Mouse (Mus musculus): ENCODE results near the gene Zfp652. TPM values are rescaled to one million over a fixed set of nuclear protein-coding genes. Genes with fewer than 3 reads are reported as not detected.

The Zfp652 gene
- polyA plus RNA-seq, 1 experiment: 93.0 TPM

DNA sequence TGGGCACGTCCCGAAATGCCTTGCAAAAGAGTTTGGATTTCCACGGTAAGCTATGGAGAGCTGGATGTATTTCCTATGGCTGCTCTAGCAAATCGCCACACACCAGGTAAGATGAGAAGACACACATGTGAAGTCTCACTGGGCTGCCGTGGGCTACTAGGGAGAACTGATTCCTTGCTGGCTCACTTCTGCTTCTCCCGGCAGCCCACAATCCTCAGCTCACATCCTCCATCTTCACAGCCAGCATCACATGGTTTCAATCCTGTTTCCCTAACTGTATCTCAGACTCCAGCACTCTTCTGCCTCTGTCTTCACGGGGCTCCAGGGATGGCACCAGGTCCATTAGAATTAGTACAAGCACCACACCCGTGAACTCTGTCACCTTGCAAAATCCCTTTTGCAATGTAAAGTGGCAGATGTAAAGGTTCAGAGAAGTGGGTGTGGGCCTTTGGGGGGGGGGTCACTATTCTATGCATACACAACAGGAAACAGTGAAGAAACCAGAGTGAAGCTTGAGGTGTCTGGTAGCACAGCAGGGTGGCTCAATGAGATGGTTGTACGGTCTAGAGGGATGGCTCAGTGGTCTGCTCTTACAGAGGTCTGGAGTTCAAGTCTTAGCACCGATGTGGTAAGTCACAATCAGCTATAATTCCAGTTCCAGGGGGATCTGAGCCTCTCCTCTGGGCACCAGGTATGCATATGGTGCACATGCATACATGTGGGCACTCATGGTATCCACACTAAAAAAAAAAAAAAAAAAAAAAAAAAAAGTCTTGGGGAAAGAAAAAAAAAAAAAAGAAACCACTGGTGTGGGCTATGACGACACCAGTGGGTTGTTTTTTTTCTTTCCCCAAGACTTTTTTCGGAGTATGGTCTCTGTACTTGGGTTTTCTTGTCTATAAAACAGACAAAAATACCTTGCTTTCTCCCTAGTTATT is 8.2 kb upstream of the Zfp652 start:
- Histone ChIP-seq H3K27ac (ENCODE audit: insufficient read depth, low read depth, low read length) (no peak overlapping the region), H3K4me3 (ENCODE audit: insufficient read depth, low read depth, low read length) (no peak overlapping the region), H3K4me1 (ENCODE audit: control insufficient read depth, insufficient read depth, low read length) (no peaks in the 10 kb centered on the region)
- no peak for TF ChIP-seq POLR2A (IDR thresholded peaks at IDR 0.05; ENCODE audit: insufficient read depth, low read depth, low read length)
- TF ChIP-seq CTCF (IDR thresholded peaks at IDR 0.05; ENCODE audit: insufficient read depth, low read depth, low read length): no peak
- 91% methylated on average over 12 of the region's 12 CpGs for WGBS

DNA sequence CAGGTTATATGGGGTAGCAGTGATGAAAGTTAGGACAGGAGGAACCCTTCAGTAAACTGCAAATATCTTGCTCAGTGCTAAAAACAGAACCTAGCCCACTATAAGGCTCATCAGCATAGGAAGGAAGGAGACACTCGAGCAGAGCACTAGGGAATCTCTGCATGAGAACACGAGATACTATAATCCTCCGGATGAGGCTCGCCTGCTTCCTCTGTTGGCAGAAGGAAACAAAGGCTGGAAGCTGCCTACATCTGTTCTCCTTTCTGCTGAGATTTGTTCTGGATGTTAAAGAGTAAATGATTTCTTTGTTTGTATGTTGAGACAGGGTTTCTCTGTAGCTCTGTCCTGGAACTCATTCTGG is 7.5 kb upstream of the Zfp652 start:
- no peak overlapping the region for H3K27ac ChIP-seq (ENCODE audit: insufficient read depth, low read depth, low read length)
- H3K4me1 ChIP-seq (ENCODE audit: control insufficient read depth, insufficient read depth, low read length): no peaks in the 10 kb centered on the region
- WGBS: 64% methylated on average over 4 of the region's 4 CpGs
- TF ChIP-seq POLR2A (IDR thresholded peaks at IDR 0.05; ENCODE audit: insufficient read depth, low read depth, low read length) (no peak), CTCF (IDR thresholded peaks at IDR 0.05; ENCODE audit: insufficient read depth, low read depth, low read length) (no peak)
- H3K4me3 ChIP-seq (ENCODE audit: insufficient read depth, low read depth, low read length): no peak overlapping the region

GRCm38 (mm10) chr11:95709534-95710040 is 2.9 kb upstream of the Zfp652 start:
- WGBS: 89% methylated on average over 6 of the region's 6 CpGs
- H3K27ac ChIP-seq (ENCODE audit: insufficient read depth, low read depth, low read length): no peak overlapping the region
- no peak overlapping the region for H3K4me3 ChIP-seq (ENCODE audit: insufficient read depth, low read depth, low read length)
- TF ChIP-seq CTCF (IDR thresholded peaks at IDR 0.05; ENCODE audit: insufficient read depth, low read depth, low read length) (no peak), POLR2A (IDR thresholded peaks at IDR 0.05; ENCODE audit: insufficient read depth, low read depth, low read length) (no peak)
- peaks cover 2% of the 10 kb centered on the region for H3K4me1 ChIP-seq (ENCODE audit: control insufficient read depth, insufficient read depth, low read length)

- H3K4me1 ChIP-seq (ENCODE audit: control insufficient read depth, insufficient read depth, low read length): peaks cover 2% of the 10 kb centered on the region
- 83% methylated on average over 7 of the region's 7 CpGs for WGBS
- TF ChIP-seq CTCF (IDR thresholded peaks at IDR 0.05; ENCODE audit: insufficient read depth, low read depth, low read length): no peak
- TF ChIP-seq POLR2A (IDR thresholded peaks at IDR 0.05; ENCODE audit: insufficient read depth, low read depth, low read length): no peak
- no peak overlapping the region for H3K27ac ChIP-seq (ENCODE audit: insufficient read depth, low read depth, low read length)
- no peak overlapping the region for H3K4me3 ChIP-seq (ENCODE audit: insufficient read depth, low read depth, low read length)
These were observed 2.0 kb upstream of the Zfp652 start for GRCm38 (mm10) chr11:95710478-95710877.

GRCm38 (mm10) chr11:95712085-95712562 is 349 bp upstream of the Zfp652 start:
- H3K27ac ChIP-seq (ENCODE audit: insufficient read depth, low read depth, low read length): peak overlapping the region; percentile 95
- peaks cover 5% of the 10 kb centered on the region for H3K4me1 ChIP-seq (ENCODE audit: control insufficient read depth, insufficient read depth, low read length)
- H3K4me3 ChIP-seq (ENCODE audit: insufficient read depth, low read depth, low read length): peak overlapping the region; percentile 59
- TF ChIP-seq CTCF (IDR thresholded peaks at IDR 0.05; ENCODE audit: insufficient read depth, low read depth, low read length) (no peak), POLR2A (IDR thresholded peaks at IDR 0.05; ENCODE audit: insufficient read depth, low read depth, low read length) (no peak)
- WGBS: 15% methylated on average over 12 of the region's 12 CpGs

GRCm38 (mm10) chr11:95713225-95713810 is 845 bp downstream of the Zfp652 start:
- Histone ChIP-seq H3K4me3 (ENCODE audit: insufficient read depth, low read depth, low read length) (peak overlapping the region; percentile 59), H3K4me1 (ENCODE audit: control insufficient read depth, insufficient read depth, low read length) (peaks cover 5% of the 10 kb centered on the region), H3K27ac (ENCODE audit: insufficient read depth, low read depth, low read length) (peak overlapping the region; percentile 26)
- TF ChIP-seq POLR2A (IDR thresholded peaks at IDR 0.05; ENCODE audit: insufficient read depth, low read depth, low read length): no peak
- WGBS: under 1% methylated on average over 49 of the region's 49 CpGs

- WGBS: under 1% methylated on average over 13 of the region's 13 CpGs
- peaks cover 5% of the 10 kb centered on the region for H3K4me1 ChIP-seq (ENCODE audit: control insufficient read depth, insufficient read depth, low read length)
- peak overlapping the region; percentile 26; the same call in 1 of the 2 replicates for H3K27ac ChIP-seq (ENCODE audit: insufficient read depth, low read depth, low read length)
- no peak for TF ChIP-seq CTCF (IDR thresholded peaks at IDR 0.05; ENCODE audit: insufficient read depth, low read depth, low read length)
- no peak for TF ChIP-seq POLR2A (IDR thresholded peaks at IDR 0.05; ENCODE audit: insufficient read depth, low read depth, low read length)
- H3K4me3 ChIP-seq (ENCODE audit: insufficient read depth, low read depth, low read length): peak overlapping the region; percentile 59
These were observed 1.4 kb downstream of the Zfp652 start for GRCm38 (mm10) chr11:95713811-95714241.

DNA sequence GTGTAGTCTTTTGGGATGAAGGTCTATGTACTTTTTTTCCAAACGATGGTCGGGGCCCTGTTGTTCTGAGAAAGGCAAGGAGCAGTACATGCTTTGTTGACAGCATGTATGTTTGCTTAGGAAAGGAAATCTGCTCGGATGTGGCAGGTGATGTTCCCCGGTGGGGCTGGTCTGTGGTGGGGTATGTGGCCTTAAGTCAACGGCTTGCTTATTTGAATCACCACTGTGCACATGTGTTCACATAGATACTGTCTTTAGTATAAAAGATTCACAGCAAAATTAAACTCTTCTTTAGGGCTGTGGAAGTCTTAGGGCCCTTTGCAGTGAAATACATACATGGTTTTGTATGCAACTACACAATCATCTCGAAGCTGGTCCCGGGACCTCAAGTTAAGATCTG is 1.9 kb downstream of the Zfp652 start:
- Histone ChIP-seq H3K4me3 (ENCODE audit: insufficient read depth, low read depth, low read length) (peak overlapping the region; percentile 59), H3K4me1 (ENCODE audit: control insufficient read depth, insufficient read depth, low read length) (peaks cover 5% of the 10 kb centered on the region), H3K27ac (ENCODE audit: insufficient read depth, low read depth, low read length) (no peak overlapping the region)
- TF ChIP-seq CTCF (IDR thresholded peaks at IDR 0.05; ENCODE audit: insufficient read depth, low read depth, low read length) (no peak), POLR2A (IDR thresholded peaks at IDR 0.05; ENCODE audit: insufficient read depth, low read depth, low read length) (no peak)
- WGBS: 18% methylated on average over 7 of the region's 7 CpGs

DNA sequence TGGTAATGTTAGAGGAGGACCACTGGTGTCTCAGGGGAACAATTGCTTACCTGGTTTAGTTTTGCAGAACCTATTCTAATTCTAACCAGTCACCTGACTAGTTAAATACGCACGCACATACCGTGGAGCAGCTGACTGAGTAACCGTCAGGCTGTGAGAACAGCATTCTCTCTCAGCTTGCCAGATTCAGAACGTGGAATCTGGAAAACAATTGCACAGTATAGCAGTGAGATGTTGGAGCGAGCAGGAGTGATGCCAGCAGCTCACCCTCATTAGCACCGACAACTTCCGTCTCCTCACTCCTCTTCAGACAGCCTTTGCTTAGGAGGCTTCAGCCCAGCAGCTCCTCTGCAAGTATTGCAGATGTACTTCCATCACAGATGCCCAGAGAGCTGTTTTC is 3.7 kb downstream of the Zfp652 start:
- H3K4me3 ChIP-seq (ENCODE audit: insufficient read depth, low read depth, low read length): no peak overlapping the region
- peaks cover 5% of the 10 kb centered on the region for H3K4me1 ChIP-seq (ENCODE audit: control insufficient read depth, insufficient read depth, low read length)
- WGBS: 28% methylated on average over 8 of the region's 8 CpGs
- H3K27ac ChIP-seq (ENCODE audit: insufficient read depth, low read depth, low read length): no peak overlapping the region
- no peak for TF ChIP-seq POLR2A (IDR thresholded peaks at IDR 0.05; ENCODE audit: insufficient read depth, low read depth, low read length)
- TF ChIP-seq CTCF (IDR thresholded peaks at IDR 0.05; ENCODE audit: insufficient read depth, low read depth, low read length): no peak
